Comparison of ENCODE assay signal across 8 mouse cellular contexts in genomic region chr13:31629321-31629851, GRCm38 (mm10). TPM values are rescaled to one million over a fixed set of nuclear protein-coding genes. Genes with fewer than 3 reads are reported as not detected.
A peak's percentile ranks its signal among the peaks of the same experiment; 100 is the strongest.
DNase-seq lines count a peak whose midpoint lies in the region; ATAC-seq and TF ChIP-seq lines count a peak whose summit lies in the region.

No protein-coding gene starts in this region.

- 1% methylated on average over 40 of the region's 40 CpGs for WGBS in heart, embryonic 10.5 days
- WGBS in liver, embryonic 14.5 days (ENCODE audit: insufficient replicate concordance), result 2% methylated on average over 40 of the region's 40 CpGs

- no peak overlapping the region for H3K27ac ChIP-seq in heart, embryonic 10.5 days
- H3K27ac ChIP-seq in liver, embryonic 14.5 days, result no peak overlapping the region

- peak; percentile 34 for ATAC-seq in granulocyte monocyte progenitor cell, adult 5-6 weeks (replicated peaks; ENCODE audit: poor library complexity, severe bottlenecking)
- ATAC-seq in liver, embryonic 14.5 days (ENCODE audit: insufficient read depth), result no peak

- peaks cover 47% of the 10 kb centered on the region for H3K4me1 ChIP-seq in heart, embryonic 10.5 days
- no peaks in the 10 kb centered on the region for H3K4me1 ChIP-seq in liver, embryonic 14.5 days (replicated peaks; ENCODE audit: control insufficient read depth in 2 of 2, insufficient read depth in 2 of 2, low read length in 1 of 2)

- H3K9me3 ChIP-seq in heart, embryonic 10.5 days, result no peaks in the 10 kb centered on the region
- H3K9me3 ChIP-seq in liver, embryonic 14.5 days (ENCODE audit: control insufficient read depth, low read length), result no peaks in the 10 kb centered on the region

- peak overlapping the region; percentile 19 for H3K4me2 ChIP-seq in liver, embryonic 14.5 days (ENCODE audit: low read depth)

- H3K9ac ChIP-seq in liver, embryonic 14.5 days (replicated peaks), result no peak overlapping the region

- no peaks in the 10 kb centered on the region for H3K36me3 ChIP-seq in heart, embryonic 10.5 days
- H3K36me3 ChIP-seq in liver, embryonic 14.5 days (replicated peaks; ENCODE audit: control insufficient read depth, insufficient read depth, low read depth), result no peaks in the 10 kb centered on the region

- peak overlapping the region; percentile 56 for H3K4me3 ChIP-seq in heart, embryonic 10.5 days
- peak overlapping the region; percentile 6 to 31 for H3K4me3 ChIP-seq in liver, embryonic 14.5 days (ENCODE audit: insufficient read depth in 1 of 2, low read depth in 2 of 2, low read length in 2 of 2)

- DNase-seq in heart, embryonic 10.5 days (ENCODE audit: low spot score), result no peak
- DNase-seq in heart, postnatal 4 days, result no peak
- peak; percentile 52 for DNase-seq in R1 (ENCODE audit: low read depth, low spot score)
- no peak for DNase-seq in liver, embryonic 14.5 days (ENCODE audit: low read depth in 3 of 3, low spot score in 3 of 3)
- peak; percentile 46 for DNase-seq in retina, postnatal 1 day
- no peak for DNase-seq in layer of hippocampus, adult 9-10 months (ENCODE audit: low spot score)
- no peak for DNase-seq in ovary, postnatal 10 days (ENCODE audit: low spot score)

- peaks cover 92% of the 10 kb centered on the region for H3K27me3 ChIP-seq in heart, embryonic 10.5 days (ENCODE audit: insufficient read depth, poor library complexity, severe bottlenecking)
- peaks cover 74% of the 10 kb centered on the region for H3K27me3 ChIP-seq in liver, embryonic 14.5 days (ENCODE audit: control insufficient read depth, insufficient read depth, low read length)

- TF ChIP-seq EP300 in liver, embryonic 14.5 days (IDR thresholded peaks at IDR 0.05; ENCODE audit: low read depth), result no peak

- TF ChIP-seq CTCF in liver, embryonic 14.5 days (IDR thresholded peaks at IDR 0.05; ENCODE audit: low read depth), result no peak

RNA-seq across cellular contexts. Expression of gene Foxf2, which starts 3.8 kb away (rescaled TPM):
- 0.14 and 3.4 TPM in 2 replicates for polyA plus RNA-seq in heart, embryonic 10.5 days (2016; fragmentation: Nextera tagmentation; extraction: Ambion mirVana)
- total RNA-seq in heart, postnatal 4 days (2021), result not detected
- not detected in 2 replicates for total RNA-seq in granulocyte monocyte progenitor cell, adult 5-6 weeks (2014; fragmentation: Nextera tagmentation)
- not detected in 2 replicates for total RNA-seq in granulocyte monocyte progenitor cell, adult 5-6 weeks (2017)
- polyA plus RNA-seq in liver, embryonic 14.5 days (2012; rRNA removed), result 0.09 and 0.12 TPM in 2 replicates
- polyA plus RNA-seq in liver, embryonic 14.5 days (2014; fragmentation: Nextera tagmentation; extraction: Ambion mirVana), result not detected in 2 replicates

Comparison
In these comparisons a context has a peak if more than half of its experiments do, and no peak if none do; other contexts are left out.
1. DNase-seq: peak in R1 (single experiment) and retina, postnatal 1 day (single experiment); none in heart, embryonic 10.5 days (single experiment), heart, postnatal 4 days (single experiment), liver, embryonic 14.5 days (0 of 3), layer of hippocampus, adult 9-10 months (single experiment) and ovary, postnatal 10 days (single experiment).